Mouse (Mus musculus) urinary bladder, adult 2 months (tissue): Measurements from ENCODE around the gene Scgn. TPM values are rescaled to one million over a fixed set of nuclear protein-coding genes. Genes with fewer than 3 reads are reported as not detected.

Experiments
- DNase-seq: peaks from one replicate; pipeline ENCODE4 v3.0.0; 2022; ENCODE audit warnings: low spot score
- polyA plus RNA-seq: library from polyadenylated mRNA; depleted of rRNA; stranded (reverse); fragments of >200 nt; gene quantifications from 2 replicates; pipeline ENCODE4 v1.2.3, GENCODE M21; 2012; rRNA removed

Gene Scgn
- polyA plus RNA-seq, 1 experiment, result not detected

GRCm38 (mm10) chr13:23938699-23939098 is 52.3 kb downstream of the Scgn start:
- DNase-seq, result no peak

GRCm38 (mm10) chr13:23934211-23934520 is 56.8 kb downstream of the Scgn start, which contains the start of gene Hist1h2aa:
TSS of gene Hist1h2aa (plus strand) at chr13:23934462.
- no peak for DNase-seq

- no peak for DNase-seq
These were observed 57.4 kb downstream of the Scgn start, which contains the start of gene Hist1h2ba for GRCm38 (mm10) chr13:23933421-23934210. TSS of gene Hist1h2ba (minus strand) at chr13:23934156.

GRCm38 (mm10) chr13:23930904-23931303 is 60.1 kb downstream of the Scgn start:
- no peak for DNase-seq

- DNase-seq, result no peak
These were observed 60.6 kb downstream of the Scgn start for GRCm38 (mm10) chr13:23930461-23930860.

- no peak for DNase-seq
These were observed 62.4 kb downstream of the Scgn start for GRCm38 (mm10) chr13:23928637-23929036.

- DNase-seq, result no peak
These were observed 65.2 kb downstream of the Scgn start for GRCm38 (mm10) chr13:23925792-23926191.

GRCm38 (mm10) chr13:23917674-23918073 is 73.3 kb downstream of the Scgn start:
- DNase-seq, result no peak

GRCm38 (mm10) chr13:23916132-23916531 is 74.9 kb downstream of the Scgn start:
- DNase-seq, result no peak

GRCm38 (mm10) chr13:23914376-23915167 is 76.4 kb downstream of the Scgn start, which contains the start of gene Slc17a4:
TSS of gene Slc17a4 (minus strand) at chr13:23915009.
- no peak for DNase-seq

- no peak for DNase-seq
These were observed 77.2 kb downstream of the Scgn start for GRCm38 (mm10) chr13:23913791-23914306.

- DNase-seq, result no peak
These were observed 79.7 kb downstream of the Scgn start for GRCm38 (mm10) chr13:23911335-23911734.

- DNase-seq, result no peak
These were observed 80.9 kb downstream of the Scgn start for GRCm38 (mm10) chr13:23910121-23910520.

GRCm38 (mm10) chr13:23906906-23907305 is 84.1 kb downstream of the Scgn start:
- no peak for DNase-seq

Other genes with a start within 250 kb of the Scgn start
- gene Hist1h3c, start 245.6 kb downstream of the Scgn start, polyA plus RNA-seq, result 0.48 and 0.84 TPM in 2 replicates
- gene Hist1h2bb, start 244.5 kb downstream of the Scgn start, polyA plus RNA-seq, result 0.43 and 0.49 TPM in 2 replicates
- gene Hist1h2ab, start 240.1 kb downstream of the Scgn start, polyA plus RNA-seq, result 0.60 TPM in 1 of 2 replicates, not detected in the other
- gene Hist1h3b, start 238.9 kb downstream of the Scgn start, polyA plus RNA-seq, result 0.48 and 0.52 TPM in 2 replicates
- 0.75 and 0.94 TPM in 2 replicates for gene Hist1h4b, start 234.2 kb downstream of the Scgn start, polyA plus RNA-seq
- 0.48 and 1.2 TPM in 2 replicates for gene Hist1h4a, start 230.0 kb downstream of the Scgn start, polyA plus RNA-seq
- 0.34 and 0.66 TPM in 2 replicates for gene Hist1h3a, start 228.8 kb downstream of the Scgn start, polyA plus RNA-seq
- gene Hist1h1a, start 227.5 kb downstream of the Scgn start, polyA plus RNA-seq, result not detected in 2 replicates
- gene Trim38, start 221.3 kb downstream of the Scgn start, polyA plus RNA-seq, result 0.25 and 0.36 TPM in 2 replicates
- gene Slc17a2, start 184.2 kb downstream of the Scgn start, polyA plus RNA-seq, result not detected in 2 replicates
- gene Slc17a3, start 151.8 kb downstream of the Scgn start, polyA plus RNA-seq, result not detected in 2 replicates
- gene Slc17a1, start 123.5 kb downstream of the Scgn start, polyA plus RNA-seq, result not detected in 2 replicates
- gene Slc17a4, start 76.2 kb downstream of the Scgn start, polyA plus RNA-seq, result 0.04 and 0.06 TPM in 2 replicates
- not detected in 2 replicates for gene Hist1h2ba, start 57.1 kb downstream of the Scgn start, polyA plus RNA-seq
- not detected in 2 replicates for gene Hist1h2aa, start 56.8 kb downstream of the Scgn start, polyA plus RNA-seq